Mouse (Mus musculus) hindbrain, embryonic 12.5 days (tissue): ENCODE data around the gene Sult2b1. TPM values are rescaled to one million over a fixed set of nuclear protein-coding genes. Genes with fewer than 3 reads are reported as not detected.

ENCODE experiments used
- ATAC-seq: fragments of 200-750 bp; cut with Nextera tagmentation; 2 replicates; pipeline ENCODE4 v1.8.0; 2017; ENCODE audit warnings: moderate TSS enrichment; ENCODE audit not compliant: low FRiP score
- H3K27ac ChIP-seq: fragments of 300-500 bp; sonication (generic); 2 replicates; pipeline ENCODE4 v1.5.1; 2016; ENCODE audit warnings: mild to moderate bottlenecking
- H3K27me3 ChIP-seq: fragments of 300-500 bp; sonication (generic); 2 replicates; pipeline ENCODE4 v1.6.1; 2016; ENCODE audit warnings: mild to moderate bottlenecking
- H3K36me3 ChIP-seq: fragments of 300-500 bp; sonication (generic); 2 replicates; pipeline ENCODE4 v1.6.1; 2016; ENCODE audit warnings: mild to moderate bottlenecking
- H3K4me1 ChIP-seq: fragments of 300-500 bp; sonication (generic); 2 replicates; pipeline ENCODE4 v1.6.1; 2016
- H3K4me2 ChIP-seq: fragments of 300-500 bp; sonication (generic); replicated peaks from 2 replicates; pipeline ENCODE4 v1.6.1; 2016; ENCODE audit warnings: mild to moderate bottlenecking
- H3K4me3 ChIP-seq: fragments of 300-500 bp; sonication (generic); 2 replicates; pipeline ENCODE4 v1.5.1; 2016; ENCODE audit warnings: mild to moderate bottlenecking
- H3K9ac ChIP-seq: fragments of 300-500 bp; sonication (generic); 2 replicates; pipeline ENCODE4 v1.6.1; 2016; ENCODE audit warnings: mild to moderate bottlenecking, moderate library complexity
- H3K9me3 ChIP-seq: fragments of 300-500 bp; sonication (generic); replicated peaks from 2 replicates; pipeline ENCODE4 v1.6.1; 2016; ENCODE audit warnings: mild to moderate bottlenecking
- WGBS: fragments of 180-500 bp; shearing (Covaris S2); methylation state at CpG from one replicate; pipeline ENCODE4 v1.1.7; 2016; 5-methylcytosine and 5-hydroxymethylcytosine counted together
- polyA plus RNA-seq: library from polyadenylated mRNA; unstranded; fragments of >200 nt; fragmentation: Nextera tagmentation; extraction: Ambion mirVana; gene quantifications from 2 replicates; pipeline ENCODE4 v1.2.1, GENCODE M21; 2016

Gene Sult2b1
- polyA plus RNA-seq, 1 experiment from 2014 or later = 2.4 TPM

- peaks cover 34% of the 10 kb centered on the region for H3K4me1 ChIP-seq
- 42% methylated on average over 10 of the region's 10 CpGs for WGBS
- H3K9me3 ChIP-seq = no peaks in the 10 kb centered on the region
- H3K36me3 ChIP-seq = peaks cover 26% of the 10 kb centered on the region
- no peak for ATAC-seq
- peak overlapping the region; percentile 18; the same call in 1 of the 2 replicates for H3K9ac ChIP-seq
- peaks cover 17% of the 10 kb centered on the region for H3K27me3 ChIP-seq
- peak overlapping the region; percentile 57 for H3K4me2 ChIP-seq
- no peak overlapping the region for H3K4me3 ChIP-seq
- peak overlapping the region; percentile 62 for H3K27ac ChIP-seq
Observed at GRCm38 (mm10) chr7:45815323-45815983, 31.0 kb upstream of the Sult2b1 start.

GRCm38 (mm10) chr7:45814841-45815240, 30.4 kb upstream of the Sult2b1 start:
- Histone ChIP-seq H3K9me3 (no peaks in the 10 kb centered on the region), H3K4me3 (peak overlapping the region; percentile 98), H3K27ac (peak overlapping the region; percentile 62), H3K9ac (peak overlapping the region; percentile 32; the same call in 1 of the 2 replicates), H3K4me2 (peak overlapping the region; percentile 57), H3K27me3 (peaks cover 11% of the 10 kb centered on the region), H3K36me3 (peaks cover 32% of the 10 kb centered on the region), H3K4me1 (peaks cover 33% of the 10 kb centered on the region)
- 2% methylated on average over 5 of the region's 5 CpGs for WGBS
- no peak for ATAC-seq

GRCm38 (mm10) chr7:45813787-45814779, 29.6 kb upstream of the Sult2b1 start, which contains the start of gene Cyth2:
Gene Cyth2, minus strand, starts transcription at chr7:45814581.
- peaks cover 38% of the 10 kb centered on the region for H3K4me1 ChIP-seq
- peaks cover 8% of the 10 kb centered on the region for H3K27me3 ChIP-seq
- H3K4me3 ChIP-seq = peak within 1 kb of the TSS; percentile 98
- ATAC-seq = peak; percentile 99
- peak within 1 kb of the TSS; percentile 100 for H3K9ac ChIP-seq
- H3K36me3 ChIP-seq = peaks cover 39% of the 10 kb centered on the region
- H3K4me2 ChIP-seq = peak within 1 kb of the TSS; percentile 68
- peak within 1 kb of the TSS; percentile 100 for H3K27ac ChIP-seq
- H3K9me3 ChIP-seq = no peaks in the 10 kb centered on the region
- WGBS = under 1% methylated on average over 62 of the region's 92 CpGs

- Histone ChIP-seq H3K9me3 (no peaks in the 10 kb centered on the region), H3K4me1 (peaks cover 44% of the 10 kb centered on the region), H3K27ac (peak overlapping the region; percentile 100; the same call in 1 of the 2 replicates), H3K27me3 (no peaks in the 10 kb centered on the region), H3K36me3 (peaks cover 51% of the 10 kb centered on the region), H3K4me3 (peak overlapping the region; percentile 98), H3K9ac (peak overlapping the region; percentile 100), H3K4me2 (peak overlapping the region; percentile 68)
- ATAC-seq = no peak
- WGBS = 88% methylated on average over 8 of the region's 8 CpGs
Observed at GRCm38 (mm10) chr7:45812921-45813320, 28.5 kb upstream of the Sult2b1 start.

- peaks cover 30% of the 10 kb centered on the region for H3K4me1 ChIP-seq
- no peak for ATAC-seq
- no peaks in the 10 kb centered on the region for H3K27me3 ChIP-seq
- 89% methylated on average over 14 of the region's 14 CpGs for WGBS
- H3K4me3 ChIP-seq = no peak overlapping the region
- H3K9ac ChIP-seq = no peak overlapping the region
- peaks cover 76% of the 10 kb centered on the region for H3K36me3 ChIP-seq
- H3K9me3 ChIP-seq = no peaks in the 10 kb centered on the region
- H3K4me2 ChIP-seq = no peak overlapping the region
- H3K27ac ChIP-seq = 0 out of 2 replicates have a peak overlapping the region, but pooled peaks have one; percentile 12
Observed at GRCm38 (mm10) chr7:45809276-45810075, 25.0 kb upstream of the Sult2b1 start.

- H3K4me2 ChIP-seq = no peak overlapping the region
- no peak overlapping the region for H3K4me3 ChIP-seq
- ATAC-seq = no peak
- no peaks in the 10 kb centered on the region for H3K27me3 ChIP-seq
- 46% methylated on average over 8 of the region's 11 CpGs for WGBS
- 0 out of 2 replicates have a peak overlapping the region, but pooled peaks have one; percentile 32 for H3K27ac ChIP-seq
- H3K4me1 ChIP-seq = peaks cover 30% of the 10 kb centered on the region
- peaks cover 86% of the 10 kb centered on the region for H3K36me3 ChIP-seq
- H3K9me3 ChIP-seq = no peaks in the 10 kb centered on the region
- H3K9ac ChIP-seq = no peak overlapping the region
Observed at GRCm38 (mm10) chr7:45808471-45808870, 24.0 kb upstream of the Sult2b1 start.

- no peak for ATAC-seq
- Histone ChIP-seq H3K4me1 (peaks cover 14% of the 10 kb centered on the region; the same call in 1 of the 2 replicates), H3K27me3 (no peaks in the 10 kb centered on the region), H3K36me3 (peaks cover 87% of the 10 kb centered on the region), H3K9ac (no peak overlapping the region), H3K4me3 (no peak overlapping the region), H3K9me3 (no peaks in the 10 kb centered on the region), H3K4me2 (no peak overlapping the region), H3K27ac (peak overlapping the region; percentile 52)
- 68% methylated on average over 5 of the region's 5 CpGs for WGBS
Observed at GRCm38 (mm10) chr7:45805941-45806340, 21.5 kb upstream of the Sult2b1 start.

- peaks cover 21% of the 10 kb centered on the region for H3K27me3 ChIP-seq
- H3K9ac ChIP-seq = no peak overlapping the region
- WGBS = 87% methylated on average over 6 of the region's 6 CpGs
- peaks cover 68% of the 10 kb centered on the region for H3K36me3 ChIP-seq
- no peak overlapping the region for H3K4me2 ChIP-seq
- H3K4me3 ChIP-seq = no peak overlapping the region
- H3K9me3 ChIP-seq = no peaks in the 10 kb centered on the region
- H3K4me1 ChIP-seq = peaks cover 23% of the 10 kb centered on the region
- H3K27ac ChIP-seq = no peak overlapping the region
- ATAC-seq = no peak
Observed at GRCm38 (mm10) chr7:45802551-45802950, 18.1 kb upstream of the Sult2b1 start.

GRCm38 (mm10) chr7:45801348-45801747, 16.9 kb upstream of the Sult2b1 start:
- no peak overlapping the region for H3K4me3 ChIP-seq

GRCm38 (mm10) chr7:45800546-45801204, 16.2 kb upstream of the Sult2b1 start:
- peaks cover 30% of the 10 kb centered on the region for H3K4me1 ChIP-seq
- peaks cover 40% of the 10 kb centered on the region for H3K27me3 ChIP-seq
- WGBS = 20% methylated on average over 25 of the region's 25 CpGs
- no peak overlapping the region for H3K9ac ChIP-seq
- no peaks in the 10 kb centered on the region for H3K9me3 ChIP-seq
- no peak overlapping the region for H3K27ac ChIP-seq
- no peak for ATAC-seq
- no peak overlapping the region for H3K4me3 ChIP-seq
- no peak overlapping the region for H3K4me2 ChIP-seq
- H3K36me3 ChIP-seq = peaks cover 63% of the 10 kb centered on the region

More at GRCm38 (mm10) chr7:45801348-45801747, 16.9 kb upstream of the Sult2b1 start:
- no peak overlapping the region for H3K4me2 ChIP-seq
- H3K9ac ChIP-seq = no peak overlapping the region
- no peak for ATAC-seq
- no peaks in the 10 kb centered on the region for H3K9me3 ChIP-seq
- peaks cover 63% of the 10 kb centered on the region for H3K36me3 ChIP-seq
- peaks cover 30% of the 10 kb centered on the region for H3K4me1 ChIP-seq
- no peak overlapping the region for H3K27ac ChIP-seq
- 5% methylated on average over 12 of the region's 12 CpGs for WGBS
- H3K27me3 ChIP-seq = peaks cover 33% of the 10 kb centered on the region

- no peak overlapping the region for H3K9ac ChIP-seq
- H3K9me3 ChIP-seq = no peaks in the 10 kb centered on the region
- H3K4me2 ChIP-seq = no peak overlapping the region
- 38% methylated on average over 7 of the region's 7 CpGs for WGBS
- H3K27me3 ChIP-seq = peaks cover 47% of the 10 kb centered on the region
- H3K27ac ChIP-seq = no peak overlapping the region
- no peak for ATAC-seq
- H3K4me1 ChIP-seq = peaks cover 30% of the 10 kb centered on the region
- peaks cover 69% of the 10 kb centered on the region for H3K36me3 ChIP-seq
- no peak overlapping the region for H3K4me3 ChIP-seq
Observed at GRCm38 (mm10) chr7:45800001-45800400, 15.5 kb upstream of the Sult2b1 start.
